Mouse (Mus musculus) embryonic facial prominence, embryonic 12.5 days (tissue): ENCODE measurements around the gene Ano4. TPM values are rescaled to one million over a fixed set of nuclear protein-coding genes. Genes with fewer than 3 reads are reported as not detected.

ENCODE experiments used
- ATAC-seq: fragments of 200-750 bp; cut with Nextera tagmentation; 2 replicates; pipeline ENCODE4 v1.8.0; 2017; ENCODE audit not compliant: insufficient number of reproducible peaks, insufficient read depth, low FRiP score, low TSS enrichment
- H3K27ac ChIP-seq: fragments of 300-500 bp; sonication (generic); 2 replicates; pipeline ENCODE4 v1.5.1; 2016; ENCODE audit warnings: mild to moderate bottlenecking
- H3K27me3 ChIP-seq: fragments of 300-500 bp; sonication (generic); 2 replicates; pipeline ENCODE4 v1.6.1; 2016; ENCODE audit warnings: mild to moderate bottlenecking, moderate library complexity
- H3K36me3 ChIP-seq: fragments of 300-500 bp; sonication (generic); 2 replicates; pipeline ENCODE4 v1.6.1; 2016; ENCODE audit warnings: mild to moderate bottlenecking
- H3K4me1 ChIP-seq: fragments of 300-500 bp; sonication (generic); 2 replicates; pipeline ENCODE4 v1.6.1; 2016
- H3K4me2 ChIP-seq: fragments of 300-500 bp; sonication (generic); replicated peaks from 2 replicates; pipeline ENCODE4 v1.6.1; 2016; ENCODE audit warnings: mild to moderate bottlenecking, moderate library complexity
- H3K4me3 ChIP-seq: fragments of 300-500 bp; sonication (generic); 2 replicates; pipeline ENCODE4 v1.5.1; 2016; ENCODE audit warnings: mild to moderate bottlenecking
- H3K9ac ChIP-seq: fragments of 300-500 bp; sonication (generic); 2 replicates; pipeline ENCODE4 v1.6.1; 2016; ENCODE audit warnings: mild to moderate bottlenecking, moderate library complexity
- H3K9me3 ChIP-seq: fragments of 300-500 bp; sonication (generic); 2 replicates; pipeline ENCODE4 v1.6.1; 2016; ENCODE audit warnings: mild to moderate bottlenecking, moderate library complexity
- WGBS: fragments of 180-500 bp; shearing (Covaris S2); methylation state at CpG from one replicate; pipeline ENCODE4 v1.1.7; 2016; 5-methylcytosine and 5-hydroxymethylcytosine counted together
- polyA plus RNA-seq: library from polyadenylated mRNA; unstranded; fragments of >200 nt; fragmentation: Nextera tagmentation; extraction: Ambion mirVana; gene quantifications from 2 replicates; pipeline ENCODE4 v1.2.1, GENCODE M21; 2016

Ano4 gene
- polyA plus RNA-seq, 1 experiment from 2014 or later: 1.5 TPM

DNA sequence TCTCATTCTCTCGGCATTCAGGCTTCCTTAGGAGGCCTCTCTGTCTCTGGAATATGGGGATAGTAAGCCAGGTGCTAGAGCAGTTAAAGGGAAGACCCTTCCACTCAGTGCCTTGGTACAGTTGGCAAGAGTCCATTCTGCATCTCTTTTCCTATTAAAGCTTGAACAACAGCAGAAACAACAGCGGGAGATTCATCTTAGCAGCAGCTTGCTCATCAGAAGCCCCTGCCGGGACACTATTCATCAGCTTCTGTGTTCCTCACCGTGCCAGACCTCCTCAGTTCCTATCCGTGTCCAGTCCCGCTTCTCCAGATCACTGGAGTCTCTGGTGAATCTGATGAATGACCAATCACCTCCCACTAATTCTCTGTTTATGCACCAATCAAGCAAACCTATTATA is 128.5 kb downstream of the Ano4 start:
- Histone ChIP-seq H3K4me1 (no peaks in the 10 kb centered on the region), H3K9ac (no peak overlapping the region), H3K36me3 (no peaks in the 10 kb centered on the region), H3K4me2 (no peak overlapping the region), H3K27me3 (no peaks in the 10 kb centered on the region), H3K4me3 (no peak overlapping the region), H3K27ac (no peak overlapping the region), H3K9me3 (no peaks in the 10 kb centered on the region)
- no peak for ATAC-seq
- 86% methylated on average over 6 of the region's 6 CpGs for WGBS

DNA sequence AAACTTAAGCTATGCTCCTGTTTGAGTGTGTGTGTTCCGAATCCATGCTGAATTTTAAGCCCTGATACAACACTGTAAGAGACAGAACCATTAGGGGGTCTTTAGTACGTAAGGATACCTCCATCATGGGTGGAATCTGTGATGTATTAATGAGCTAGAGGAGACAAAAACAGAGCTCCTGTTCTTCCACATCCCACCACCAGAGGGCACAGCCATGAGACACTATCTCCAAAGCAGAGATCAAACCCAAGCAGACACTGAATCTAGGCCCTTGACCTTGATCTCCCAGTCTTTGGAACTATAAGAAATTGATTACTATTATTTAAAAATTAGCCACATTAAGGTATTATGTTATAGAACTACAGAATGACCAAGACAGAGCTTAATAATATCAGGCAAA is 138.7 kb downstream of the Ano4 start:
- no peaks in the 10 kb centered on the region for H3K9me3 ChIP-seq
- H3K27me3 ChIP-seq: no peaks in the 10 kb centered on the region
- no peak for ATAC-seq
- H3K4me3 ChIP-seq: no peak overlapping the region
- H3K36me3 ChIP-seq: no peaks in the 10 kb centered on the region
- no peaks in the 10 kb centered on the region for H3K4me1 ChIP-seq
- no peak overlapping the region for H3K9ac ChIP-seq
- H3K4me2 ChIP-seq: no peak overlapping the region
- 41% methylated on average over 2 of the region's 2 CpGs for WGBS
- H3K27ac ChIP-seq: no peak overlapping the region

DNA sequence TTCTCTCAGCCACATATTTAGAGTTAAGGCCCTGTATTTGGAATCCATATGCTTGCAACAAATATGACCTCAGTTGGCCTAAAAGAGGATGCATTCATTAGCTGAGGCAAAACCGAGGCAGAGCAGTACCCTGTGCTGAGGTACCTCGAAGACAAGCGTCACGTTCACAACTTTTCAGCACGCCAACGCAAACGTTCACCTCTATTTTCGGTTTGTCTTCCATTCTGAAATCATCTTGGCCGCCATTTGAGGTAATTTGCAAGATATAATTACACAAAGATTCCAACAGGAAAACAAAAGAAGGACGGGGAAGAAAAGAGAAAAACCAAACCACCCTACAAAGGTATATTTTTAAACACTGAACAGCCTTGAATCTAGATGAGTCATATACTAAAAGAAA is 148.1 kb downstream of the Ano4 start:
- Histone ChIP-seq H3K27ac (no peak overlapping the region), H3K4me2 (no peak overlapping the region), H3K9ac (no peak overlapping the region), H3K9me3 (no peaks in the 10 kb centered on the region), H3K36me3 (no peaks in the 10 kb centered on the region), H3K27me3 (no peaks in the 10 kb centered on the region), H3K4me3 (no peak overlapping the region), H3K4me1 (no peaks in the 10 kb centered on the region)
- WGBS: 83% methylated on average over 10 of the region's 10 CpGs
- ATAC-seq: no peak

DNA sequence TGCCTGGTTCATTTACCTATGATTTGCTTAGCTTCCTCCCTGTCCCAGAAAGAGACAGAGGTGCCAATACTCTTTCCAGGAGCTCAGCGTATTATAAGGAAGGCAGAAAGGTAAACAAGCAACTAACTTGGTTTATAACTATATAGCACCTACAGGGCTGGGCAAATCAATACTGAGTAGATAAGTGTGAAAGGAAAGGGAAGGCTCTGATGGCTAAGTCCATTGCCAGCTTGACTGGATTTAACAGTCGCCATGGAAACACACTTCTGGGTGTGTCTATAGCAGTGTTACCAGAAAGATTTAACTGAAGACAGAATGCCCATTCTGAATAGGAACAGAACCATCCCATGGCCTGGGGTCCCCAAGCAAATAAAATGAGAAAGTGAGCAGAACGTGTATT is 149.5 kb downstream of the Ano4 start:
- H3K4me3 ChIP-seq: no peak overlapping the region
- no peak overlapping the region for H3K4me2 ChIP-seq
- H3K9ac ChIP-seq: no peak overlapping the region
- ATAC-seq: no peak
- H3K4me1 ChIP-seq: no peaks in the 10 kb centered on the region
- H3K9me3 ChIP-seq: no peaks in the 10 kb centered on the region
- H3K36me3 ChIP-seq: no peaks in the 10 kb centered on the region
- WGBS: 72% methylated on average over 3 of the region's 3 CpGs
- no peak overlapping the region for H3K27ac ChIP-seq
- no peaks in the 10 kb centered on the region for H3K27me3 ChIP-seq

DNA sequence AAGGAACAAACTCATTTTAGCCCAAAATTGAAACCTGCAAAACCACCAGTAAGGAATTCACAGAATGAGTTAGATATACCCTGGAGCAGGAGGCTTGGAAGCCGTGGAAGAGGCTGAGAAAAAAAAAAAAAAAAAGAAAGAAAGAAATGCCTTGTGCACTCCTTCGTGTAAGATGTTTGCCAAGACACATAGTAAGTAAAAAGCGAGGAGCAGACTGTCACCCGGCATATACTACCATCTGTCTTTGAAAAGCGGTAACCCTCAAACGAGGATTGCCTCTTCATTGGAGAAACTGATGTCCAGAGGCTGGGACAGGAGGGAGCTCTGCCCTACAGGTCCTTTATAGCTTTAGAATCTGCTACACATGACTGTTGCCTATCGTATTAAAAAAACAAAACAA is 150.1 kb downstream of the Ano4 start:
- Histone ChIP-seq H3K4me1 (no peaks in the 10 kb centered on the region), H3K27me3 (no peaks in the 10 kb centered on the region), H3K36me3 (no peaks in the 10 kb centered on the region), H3K4me2 (no peak overlapping the region), H3K9ac (no peak overlapping the region), H3K4me3 (no peak overlapping the region), H3K27ac (no peak overlapping the region), H3K9me3 (no peaks in the 10 kb centered on the region)
- no peak for ATAC-seq
- 77% methylated on average over 7 of the region's 7 CpGs for WGBS

DNA sequence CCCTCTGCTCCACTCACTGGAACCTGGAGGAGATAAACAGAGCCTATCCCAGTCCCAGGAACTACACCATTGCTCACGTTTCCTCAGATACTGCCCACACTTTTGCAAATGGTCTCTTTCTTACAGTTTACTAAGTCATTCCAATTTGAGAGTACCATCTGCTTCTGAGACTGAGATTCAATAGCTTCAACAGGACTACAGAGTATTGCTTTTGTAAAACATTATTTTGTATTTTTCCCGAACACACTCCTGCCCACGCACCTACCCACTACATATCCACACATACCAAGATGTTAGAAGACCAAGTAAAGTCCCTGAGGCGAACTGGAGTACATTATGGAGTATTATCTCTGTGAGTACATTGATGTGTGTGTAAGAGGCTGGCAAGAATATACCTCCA is 166.6 kb downstream of the Ano4 start:
- H3K4me2 ChIP-seq: no peak overlapping the region
- ATAC-seq: no peak
- H3K27me3 ChIP-seq: no peaks in the 10 kb centered on the region
- H3K4me1 ChIP-seq: no peaks in the 10 kb centered on the region
- H3K4me3 ChIP-seq: no peak overlapping the region
- 79% methylated on average over 4 of the region's 4 CpGs for WGBS
- H3K36me3 ChIP-seq: no peaks in the 10 kb centered on the region
- H3K27ac ChIP-seq: no peak overlapping the region
- H3K9ac ChIP-seq: no peak overlapping the region
- no peaks in the 10 kb centered on the region for H3K9me3 ChIP-seq

DNA sequence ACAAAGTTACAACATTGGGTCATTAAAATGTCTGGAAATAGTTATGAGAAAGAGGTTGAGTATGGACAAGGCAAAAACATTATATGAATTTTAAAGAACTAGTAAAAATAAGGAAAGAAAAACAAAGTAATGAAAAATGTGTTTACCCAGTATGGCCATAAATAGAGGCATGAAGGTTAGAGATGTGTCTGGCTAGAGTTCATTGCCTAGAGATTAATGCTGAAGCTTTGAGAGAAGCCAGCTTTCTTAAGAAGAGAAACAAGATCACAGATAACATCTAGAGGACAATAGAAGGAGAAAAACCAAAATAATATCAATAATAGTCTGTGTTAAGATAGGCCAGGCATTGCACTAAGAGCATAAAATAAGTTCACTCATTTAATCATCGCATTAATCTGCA is 180.0 kb downstream of the Ano4 start:
- Histone ChIP-seq H3K9me3 (no peaks in the 10 kb centered on the region), H3K27ac (no peak overlapping the region), H3K36me3 (no peaks in the 10 kb centered on the region), H3K27me3 (no peaks in the 10 kb centered on the region), H3K4me1 (no peaks in the 10 kb centered on the region), H3K9ac (no peak overlapping the region), H3K4me2 (no peak overlapping the region), H3K4me3 (no peak overlapping the region)
- 84% methylated on average over 1 of the region's 1 CpGs for WGBS
- no peak for ATAC-seq

DNA sequence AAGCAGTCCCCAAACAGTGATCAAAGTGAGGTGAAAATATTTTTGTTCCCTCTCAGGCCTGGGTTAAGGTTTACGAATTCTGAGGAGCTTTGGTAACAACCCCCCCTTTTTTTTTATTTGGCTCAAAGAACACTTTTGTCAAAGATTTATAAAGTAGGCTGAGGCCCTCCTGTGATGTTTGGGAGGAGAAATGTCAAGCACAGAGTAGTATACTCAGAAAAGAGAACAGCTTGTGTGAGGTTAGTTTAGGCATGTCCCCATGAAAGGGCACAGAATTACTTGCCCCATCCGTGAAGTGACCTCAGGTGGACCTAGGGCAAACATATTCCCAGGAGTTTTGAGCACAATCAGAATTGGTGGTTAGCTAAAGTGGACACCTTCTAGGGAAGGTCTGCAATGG is 189.1 kb downstream of the Ano4 start:
- Histone ChIP-seq H3K4me2 (no peak overlapping the region), H3K27ac (no peak overlapping the region), H3K4me3 (no peak overlapping the region), H3K27me3 (no peaks in the 10 kb centered on the region), H3K9me3 (no peaks in the 10 kb centered on the region), H3K4me1 (no peaks in the 10 kb centered on the region), H3K9ac (no peak overlapping the region), H3K36me3 (no peaks in the 10 kb centered on the region)
- ATAC-seq: no peak
- WGBS: 67% methylated on average over 2 of the region's 2 CpGs

DNA sequence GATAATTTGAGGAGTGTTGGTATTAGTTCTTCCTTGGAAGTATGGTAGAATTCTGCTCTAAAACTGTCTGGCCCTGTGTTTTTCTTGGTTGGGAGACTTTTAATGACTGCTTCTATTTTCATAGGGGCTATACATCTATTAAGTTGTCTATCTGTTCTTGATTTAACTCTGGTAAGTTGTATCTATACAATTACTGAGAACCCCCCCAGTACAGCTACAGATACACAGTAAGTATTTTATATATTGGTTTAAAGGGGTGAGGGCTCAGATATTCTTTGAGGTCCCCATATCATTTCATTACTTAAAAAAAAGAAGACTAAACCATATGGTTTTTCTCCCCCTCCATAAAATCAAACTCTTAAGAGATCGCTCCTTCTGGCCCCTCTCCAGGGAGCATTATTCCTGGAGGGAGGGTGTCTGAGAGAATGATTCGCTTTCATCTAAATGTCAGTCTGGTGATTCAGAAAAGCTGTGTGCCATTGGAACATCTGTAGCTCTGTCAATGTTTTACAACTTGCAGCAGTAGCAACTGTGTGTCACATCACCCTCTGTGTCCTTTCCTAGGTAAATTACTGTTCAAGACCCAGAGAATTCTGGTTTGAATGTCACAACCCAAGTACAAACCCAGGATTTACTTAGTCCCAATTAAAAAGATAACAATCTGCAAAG is 189.6 kb downstream of the Ano4 start:
- no peaks in the 10 kb centered on the region for H3K4me1 ChIP-seq
- no peaks in the 10 kb centered on the region for H3K27me3 ChIP-seq
- H3K9ac ChIP-seq: no peak overlapping the region
- no peak overlapping the region for H3K4me3 ChIP-seq
- H3K36me3 ChIP-seq: no peaks in the 10 kb centered on the region
- H3K9me3 ChIP-seq: no peaks in the 10 kb centered on the region
- H3K27ac ChIP-seq: no peak overlapping the region
- no peak overlapping the region for H3K4me2 ChIP-seq
- 74% methylated on average over 2 of the region's 2 CpGs for WGBS
- no peak for ATAC-seq

DNA sequence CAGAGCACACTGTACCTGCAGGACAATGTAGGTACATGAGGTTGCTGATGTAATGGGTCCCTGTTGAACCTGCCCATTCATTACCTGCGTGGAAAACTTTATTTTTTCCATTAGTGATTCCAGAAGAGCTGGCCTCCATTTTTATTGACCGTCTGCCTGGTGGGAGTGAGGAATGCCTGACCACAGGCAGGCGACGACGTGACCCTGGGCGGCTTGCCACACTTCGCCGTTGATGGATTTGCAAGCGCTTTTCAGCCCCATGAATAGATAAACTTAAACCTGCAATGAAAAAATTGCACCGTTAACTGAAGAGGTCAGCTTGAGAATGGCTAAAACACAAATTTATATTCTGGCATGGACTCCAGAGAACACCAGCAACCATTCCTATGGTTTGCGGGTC is 195.4 kb downstream of the Ano4 start:
- Histone ChIP-seq H3K9ac (no peak overlapping the region), H3K27me3 (no peaks in the 10 kb centered on the region), H3K4me1 (no peaks in the 10 kb centered on the region), H3K4me2 (no peak overlapping the region), H3K36me3 (no peaks in the 10 kb centered on the region), H3K27ac (no peak overlapping the region), H3K9me3 (no peaks in the 10 kb centered on the region), H3K4me3 (no peak overlapping the region)
- WGBS: 87% methylated on average over 11 of the region's 11 CpGs
- no peak for ATAC-seq

DNA sequence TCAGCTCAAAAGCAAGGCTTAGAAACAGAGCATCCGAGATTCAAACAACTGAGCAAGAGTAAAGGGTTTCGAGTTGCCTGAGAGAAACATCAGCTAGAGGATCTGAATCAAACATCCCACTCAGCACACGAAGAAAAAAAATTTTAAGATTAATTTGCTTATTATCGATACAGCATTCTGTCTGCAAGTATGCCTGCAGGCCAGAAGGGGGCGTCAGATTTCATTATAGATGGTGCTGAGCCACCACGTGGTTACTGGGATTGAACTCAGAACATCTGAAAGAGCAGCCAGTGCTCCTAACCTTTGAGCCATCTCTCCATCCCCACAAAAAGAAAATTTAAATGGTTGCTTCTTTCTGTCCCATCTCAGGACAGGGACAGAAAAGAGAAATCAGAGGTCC is 223.2 kb downstream of the Ano4 start:
- no peak for ATAC-seq
- H3K27me3 ChIP-seq: no peaks in the 10 kb centered on the region
- H3K9ac ChIP-seq: no peak overlapping the region
- H3K9me3 ChIP-seq: no peaks in the 10 kb centered on the region
- no peak overlapping the region for H3K4me2 ChIP-seq
- no peaks in the 10 kb centered on the region for H3K4me1 ChIP-seq
- H3K36me3 ChIP-seq: no peaks in the 10 kb centered on the region
- no peak overlapping the region for H3K4me3 ChIP-seq
- no peak overlapping the region for H3K27ac ChIP-seq
- WGBS: 55% methylated on average over 6 of the region's 6 CpGs

DNA sequence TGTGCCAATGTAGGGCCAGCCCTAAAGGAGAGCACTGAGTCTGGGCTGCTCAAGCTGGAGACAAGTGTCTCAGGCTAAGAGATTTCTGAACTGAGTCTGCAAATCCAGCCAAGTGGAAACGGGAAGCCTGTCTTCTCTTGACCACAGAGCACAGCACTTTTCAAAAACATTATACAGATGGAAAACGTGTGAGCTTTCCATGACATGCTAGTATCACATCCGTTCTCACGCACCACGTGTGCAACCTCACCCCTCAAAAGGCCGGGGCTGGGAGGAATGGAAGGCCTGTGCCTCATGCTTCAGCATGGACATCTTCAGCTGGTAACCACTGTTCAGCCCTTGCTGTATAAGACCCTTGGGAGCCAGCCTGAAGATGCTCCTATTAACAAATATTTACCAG is 230.2 kb downstream of the Ano4 start:
- no peak overlapping the region for H3K4me3 ChIP-seq
- H3K4me2 ChIP-seq: no peak overlapping the region
- no peak overlapping the region for H3K27ac ChIP-seq
- no peaks in the 10 kb centered on the region for H3K4me1 ChIP-seq
- no peaks in the 10 kb centered on the region for H3K36me3 ChIP-seq
- no peak for ATAC-seq
- no peak overlapping the region for H3K9ac ChIP-seq
- no peaks in the 10 kb centered on the region for H3K9me3 ChIP-seq
- 86% methylated on average over 6 of the region's 6 CpGs for WGBS
- H3K27me3 ChIP-seq: no peaks in the 10 kb centered on the region

DNA sequence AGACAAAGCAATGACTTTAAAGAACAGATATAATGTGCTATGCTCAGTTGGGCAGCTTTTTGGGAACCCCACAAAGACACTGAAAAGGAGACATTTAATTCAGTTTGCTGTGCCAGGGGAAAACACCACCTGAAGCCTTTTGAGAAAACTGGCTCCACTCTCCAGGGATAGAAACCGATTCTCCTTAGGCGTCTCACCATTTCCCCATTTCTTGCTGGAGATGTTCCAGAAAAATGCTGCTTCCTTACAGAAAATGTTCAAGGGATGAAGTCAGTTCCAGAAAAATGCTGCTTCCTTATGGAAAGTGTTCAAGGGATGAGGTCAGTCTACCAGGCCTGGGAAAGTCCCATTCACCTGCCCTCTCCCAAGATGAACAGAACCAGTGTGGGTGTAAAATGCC is 233.1 kb downstream of the Ano4 start:
- Histone ChIP-seq H3K27me3 (no peaks in the 10 kb centered on the region), H3K9me3 (no peaks in the 10 kb centered on the region), H3K4me1 (no peaks in the 10 kb centered on the region), H3K36me3 (no peaks in the 10 kb centered on the region), H3K4me2 (no peak overlapping the region), H3K27ac (no peak overlapping the region), H3K9ac (no peak overlapping the region), H3K4me3 (no peak overlapping the region)
- no peak for ATAC-seq
- 77% methylated on average over 2 of the region's 2 CpGs for WGBS
